Mouse (Mus musculus) testis, adult 2 months (tissue): ENCODE measurements around the gene Arg1.

Experiments used
- CTCF ChIP-seq: fragments of 200-500 bp; IDR thresholded peaks from 2 replicates; pipeline ENCODE4 v1.5.1; 2012; ENCODE audit warnings: low read depth, mild to moderate bottlenecking, inconsistent platforms, low read length, moderate library complexity; ENCODE audit not compliant: control insufficient read depth, insufficient read depth, insufficient replicate concordance
- POLR2A ChIP-seq: fragments of 200-500 bp; IDR thresholded peaks from 2 replicates; pipeline ENCODE4 v1.6.1; 2012; ENCODE audit warnings: low read depth, mild to moderate bottlenecking, inconsistent platforms, low read length, moderate library complexity; ENCODE audit not compliant: control insufficient read depth

GRCm38 (mm10) chr10:24926962-24927720 lies at the start of gene Arg1:
- TF ChIP-seq CTCF (no peak), POLR2A (no peak)
